Mouse (Mus musculus) kidney, postnatal 0 days (tissue): ENCODE measurements around the gene Iqgap1. TPM values are rescaled to one million over a fixed set of nuclear protein-coding genes. Genes with fewer than 3 reads are reported as not detected.

Experiments
- ATAC-seq: fragments of 200-750 bp; cut with Nextera tagmentation; replicated peaks from 2 replicates; pipeline ENCODE4 v1.8.0; 2017; ENCODE audit warnings: low read depth, moderate number of reproducible peaks, moderate TSS enrichment, moderate library complexity; ENCODE audit not compliant: low FRiP score
- DNase-seq: peaks from one replicate; pipeline ENCODE4 v3.0.0-alpha.2; 2016; ENCODE audit warnings: low spot score
- H3K27ac ChIP-seq: fragments of 300-500 bp; sonication (generic); 2 replicates; pipeline ENCODE4 v1.5.1; 2014; ENCODE audit warnings: mild to moderate bottlenecking
- H3K27me3 ChIP-seq: fragments of 300-500 bp; sonication (generic); 2 replicates; pipeline ENCODE4 v1.6.1; 2014; ENCODE audit warnings: low read length, mixed read lengths; ENCODE audit not compliant: insufficient read depth
- H3K36me3 ChIP-seq: fragments of 300-500 bp; sonication (generic); 2 replicates; pipeline ENCODE4 v1.6.1; 2014; ENCODE audit warnings: low read length, mixed read lengths; ENCODE audit not compliant: insufficient read depth
- H3K4me1 ChIP-seq: fragments of 300-500 bp; sonication (generic); replicated peaks from 2 replicates; pipeline ENCODE4 v1.6.1; 2014; ENCODE audit warnings: antibody characterized with exemption, low read length, mixed read lengths; ENCODE audit not compliant: insufficient read depth
- H3K4me2 ChIP-seq: fragments of 300-500 bp; sonication (generic); 2 replicates; pipeline ENCODE4 v1.6.1; 2014; ENCODE audit warnings: mild to moderate bottlenecking, low read length, moderate library complexity, mixed read lengths
- H3K4me3 ChIP-seq: fragments of 300-500 bp; sonication (generic); replicated peaks from 2 replicates; pipeline ENCODE4 v1.5.1; 2014; ENCODE audit warnings: low read depth, low read length
- H3K9ac ChIP-seq: fragments of 300-500 bp; sonication (generic); 2 replicates; pipeline ENCODE4 v1.6.1; 2014; ENCODE audit warnings: low read depth, low read length
- H3K9me3 ChIP-seq: fragments of 300-500 bp; sonication (generic); replicated peaks from 2 replicates; pipeline ENCODE4 v1.6.1; 2016; ENCODE audit warnings: low read length, inconsistent platforms, mixed read lengths
- CTCF ChIP-seq: IDR thresholded peaks from 2 replicates; pipeline ENCODE4 v1.5.1; 2016; ENCODE audit warnings: antibody characterized with exemption, low read depth, mild to moderate bottlenecking, moderate library complexity
- whole genome bisulfite sequencing: fragments of 180-500 bp; shearing (Covaris S2); extraction: QIAGEN DNeasy Blood & Tissue Kit; methylation state at CpG from one replicate; pipeline ENCODE4 v1.1.7; 2014; 5-methylcytosine and 5-hydroxymethylcytosine counted together
- polyA plus RNA-seq: library from polyadenylated mRNA; unstranded; fragments of >200 nt; fragmentation: Nextera tagmentation; extraction: Ambion mirVana; gene quantifications from 2 replicates; pipeline ENCODE4 v1.2.1, GENCODE M21; 2015

The Iqgap1 gene
- polyA plus RNA-seq, 1 experiment from 2014 or later, result 77.0 TPM

DNA sequence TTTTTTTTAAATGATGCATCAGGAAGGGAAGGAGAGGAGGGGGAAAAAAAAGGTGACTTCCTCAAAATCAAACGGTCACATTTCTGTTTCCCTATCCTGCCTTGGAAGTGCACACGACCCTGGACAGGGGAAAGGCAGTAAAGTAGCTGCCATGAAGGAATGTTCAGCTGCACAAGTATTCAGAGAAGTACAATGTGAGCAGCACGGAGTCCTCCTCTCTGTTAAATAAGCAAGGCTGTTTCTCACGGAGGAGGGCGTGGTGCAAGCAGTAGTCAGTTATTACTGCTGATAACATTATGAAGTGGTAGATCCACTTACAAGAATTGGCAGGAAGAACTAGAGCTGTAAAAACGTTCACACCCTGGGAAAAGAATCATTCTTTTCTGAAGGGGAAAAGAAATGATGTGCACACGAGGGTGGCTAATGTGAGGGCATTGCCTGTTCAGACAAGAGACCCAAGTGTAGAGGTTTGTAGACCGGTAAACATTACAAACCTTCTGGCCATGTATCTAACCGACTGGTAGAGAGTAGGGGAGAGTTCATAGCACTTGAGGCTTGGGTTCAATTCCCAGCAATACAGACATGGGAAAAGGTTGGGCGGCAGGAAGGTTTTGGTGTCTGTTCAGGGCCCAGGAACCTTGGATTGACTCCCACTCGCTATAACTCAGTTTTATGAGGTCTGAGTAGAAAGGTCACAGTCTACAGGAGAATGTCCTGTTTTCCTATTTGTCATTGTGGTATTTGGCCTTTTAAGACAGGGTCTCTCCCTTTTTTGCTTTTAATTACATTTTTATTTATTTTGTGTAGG, 1.7 kb downstream of the Iqgap1 start:
- Histone ChIP-seq H3K4me2 (no peak overlapping the region), H3K36me3 (no peaks in the 10 kb centered on the region), H3K27ac (peak overlapping the region; percentile 86), H3K27me3 (no peaks in the 10 kb centered on the region), H3K9me3 (no peaks in the 10 kb centered on the region), H3K4me3 (no peak overlapping the region), H3K9ac (no peak overlapping the region), H3K4me1 (no peaks in the 10 kb centered on the region; the same call in 1 of the 2 replicates)
- TF ChIP-seq CTCF, result no peak
- peak; percentile 65 for ATAC-seq
- 11% methylated on average over 11 of the region's 11 CpGs for WGBS
- DNase-seq, result peak; percentile 92

- ATAC-seq (no peak), DNase-seq (no peak)
- H3K9ac ChIP-seq, result no peak overlapping the region
- no peaks in the 10 kb centered on the region for H3K36me3 ChIP-seq
- no peaks in the 10 kb centered on the region for H3K27me3 ChIP-seq
- WGBS, result 54% methylated on average over 4 of the region's 4 CpGs
- TF ChIP-seq CTCF, result no peak
- H3K4me3 ChIP-seq, result no peak overlapping the region
- no peak overlapping the region for H3K4me2 ChIP-seq
- no peaks in the 10 kb centered on the region for H3K9me3 ChIP-seq
- H3K27ac ChIP-seq, result peak overlapping the region; percentile 86; the same call in 1 of the 2 replicates
- no peaks in the 10 kb centered on the region; the same call in 1 of the 2 replicates for H3K4me1 ChIP-seq
Observed at GRCm38 (mm10) chr7:80823267-80823666, 2.5 kb downstream of the Iqgap1 start.

- H3K9ac ChIP-seq, result no peak overlapping the region
- H3K36me3 ChIP-seq, result no peaks in the 10 kb centered on the region
- H3K4me3 ChIP-seq, result no peak overlapping the region
- no peak for DNase-seq
- ATAC-seq, result no peak
- no peak overlapping the region for H3K4me2 ChIP-seq
- H3K27ac ChIP-seq, result no peak overlapping the region
- H3K9me3 ChIP-seq, result no peaks in the 10 kb centered on the region
- WGBS, result 70% methylated on average over 4 of the region's 4 CpGs
- no peak for TF ChIP-seq CTCF
- H3K4me1 ChIP-seq, result no peaks in the 10 kb centered on the region; the same call in 1 of the 2 replicates
- H3K27me3 ChIP-seq, result no peaks in the 10 kb centered on the region
Observed at GRCm38 (mm10) chr7:80820838-80821237, 4.9 kb downstream of the Iqgap1 start.

DNA sequence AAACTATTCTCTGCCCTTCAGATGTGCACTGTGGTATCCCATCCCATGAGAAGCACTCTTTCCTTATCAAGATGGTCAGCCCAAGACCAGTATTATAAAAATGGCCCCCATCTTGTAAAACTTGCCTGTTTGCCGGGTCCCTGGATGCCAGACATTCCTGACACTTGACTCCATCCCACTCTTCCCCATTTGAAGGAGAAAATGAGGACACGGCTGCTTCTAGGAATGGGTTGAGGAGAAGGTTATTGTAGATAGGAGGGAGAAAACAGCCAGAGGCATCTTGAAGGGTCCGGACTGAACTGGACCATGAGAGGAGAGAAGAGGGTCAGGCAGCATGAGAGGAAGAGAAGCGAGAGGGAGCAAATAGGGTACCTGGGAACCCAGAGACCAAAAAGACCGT, 9.1 kb downstream of the Iqgap1 start:
- no peak for TF ChIP-seq CTCF
- no peaks in the 10 kb centered on the region for H3K27me3 ChIP-seq
- no peaks in the 10 kb centered on the region for H3K9me3 ChIP-seq
- no peak overlapping the region for H3K4me2 ChIP-seq
- no peak for DNase-seq
- no peak overlapping the region for H3K27ac ChIP-seq
- ATAC-seq, result no peak
- 64% methylated on average over 5 of the region's 5 CpGs for WGBS
- no peaks in the 10 kb centered on the region for H3K36me3 ChIP-seq
- no peaks in the 10 kb centered on the region for H3K4me1 ChIP-seq
- no peak overlapping the region for H3K4me3 ChIP-seq
- no peak overlapping the region for H3K9ac ChIP-seq

DNA sequence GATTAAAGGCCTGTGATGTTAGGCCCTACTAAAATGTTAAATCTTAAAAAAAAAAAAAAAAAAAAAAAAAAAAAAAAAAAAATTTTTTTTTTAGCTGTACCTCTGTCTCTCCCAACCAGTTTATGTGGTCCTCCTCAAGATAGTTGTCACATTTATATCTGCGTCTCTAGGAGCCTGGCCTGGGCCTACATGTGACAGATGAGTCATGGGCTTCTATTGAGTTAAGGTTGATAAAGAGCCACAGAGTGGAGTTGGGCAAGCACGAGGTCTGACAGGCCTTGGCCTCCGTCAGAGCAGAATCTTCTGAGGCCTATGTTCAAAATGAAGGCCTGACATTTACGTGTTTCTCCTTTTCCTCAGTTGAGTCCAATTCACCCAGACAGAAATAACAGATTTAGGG, 12.4 kb downstream of the Iqgap1 start:
- no peaks in the 10 kb centered on the region for H3K36me3 ChIP-seq
- H3K4me1 ChIP-seq, result no peaks in the 10 kb centered on the region
- no peak overlapping the region for H3K4me3 ChIP-seq
- no peak for DNase-seq
- H3K27me3 ChIP-seq, result no peaks in the 10 kb centered on the region
- no peak for TF ChIP-seq CTCF
- no peak overlapping the region for H3K4me2 ChIP-seq
- H3K9me3 ChIP-seq, result no peaks in the 10 kb centered on the region
- no peak overlapping the region for H3K9ac ChIP-seq
- ATAC-seq, result no peak
- 91% methylated on average over 4 of the region's 4 CpGs for WGBS
- no peak overlapping the region for H3K27ac ChIP-seq

DNA sequence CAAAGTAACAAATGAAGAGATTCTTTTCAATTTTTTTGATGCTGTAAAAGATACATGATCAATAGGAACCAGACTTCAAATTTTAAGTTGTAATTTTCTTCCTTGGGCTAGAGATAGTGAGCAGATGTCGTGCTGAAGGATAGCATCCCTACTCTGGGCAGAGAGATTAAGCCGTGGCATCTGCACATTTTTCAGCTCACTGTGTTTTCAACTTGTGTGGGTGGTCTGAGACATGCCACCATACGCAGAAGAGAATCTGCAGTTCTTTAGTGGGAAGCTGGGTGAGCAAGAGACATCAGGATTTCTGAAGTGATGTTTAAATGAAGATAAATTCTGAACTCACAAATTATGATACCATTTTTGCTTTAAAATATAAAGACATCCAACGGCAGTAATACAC, 19.4 kb downstream of the Iqgap1 start:
- no peak for ATAC-seq
- WGBS, result 79% methylated on average over 4 of the region's 4 CpGs
- Histone ChIP-seq H3K4me3 (no peak overlapping the region), H3K27ac (no peak overlapping the region), H3K9me3 (no peaks in the 10 kb centered on the region), H3K4me2 (no peak overlapping the region), H3K27me3 (no peaks in the 10 kb centered on the region), H3K9ac (no peak overlapping the region), H3K4me1 (peaks cover 7% of the 10 kb centered on the region; the same call in 1 of the 2 replicates), H3K36me3 (no peaks in the 10 kb centered on the region)
- no peak for DNase-seq
- no peak for TF ChIP-seq CTCF
